Mouse (Mus musculus): ENCODE results near the gene Stip1.
"Not testable (repeated sequence)": the region's sequence is repeated elsewhere in the genome, so short reads cannot be mapped to it uniquely, and the experiment has no call there.

Stip1 gene

DNA sequence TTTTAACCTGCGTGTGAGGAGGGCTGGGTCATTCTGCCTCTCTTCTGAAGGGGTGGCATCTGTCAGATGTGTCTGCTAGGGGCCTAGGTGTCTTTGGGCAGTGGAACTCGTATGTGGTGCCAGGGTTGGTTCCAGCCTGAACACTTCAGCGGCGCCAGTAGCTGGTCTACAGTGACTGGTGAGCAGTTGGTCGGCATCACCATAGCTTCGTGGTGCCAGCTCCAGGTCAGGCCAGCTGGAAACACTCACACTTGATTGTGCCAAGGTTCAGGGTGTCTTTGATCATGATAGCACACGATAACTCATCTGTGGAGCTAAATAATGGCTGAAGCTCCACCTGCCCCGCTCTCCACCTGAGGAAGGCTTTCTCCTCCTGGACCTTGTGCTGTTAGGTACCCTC is 23.1 kb upstream of the Stip1 start:
- no peak for DNase-seq

DNA sequence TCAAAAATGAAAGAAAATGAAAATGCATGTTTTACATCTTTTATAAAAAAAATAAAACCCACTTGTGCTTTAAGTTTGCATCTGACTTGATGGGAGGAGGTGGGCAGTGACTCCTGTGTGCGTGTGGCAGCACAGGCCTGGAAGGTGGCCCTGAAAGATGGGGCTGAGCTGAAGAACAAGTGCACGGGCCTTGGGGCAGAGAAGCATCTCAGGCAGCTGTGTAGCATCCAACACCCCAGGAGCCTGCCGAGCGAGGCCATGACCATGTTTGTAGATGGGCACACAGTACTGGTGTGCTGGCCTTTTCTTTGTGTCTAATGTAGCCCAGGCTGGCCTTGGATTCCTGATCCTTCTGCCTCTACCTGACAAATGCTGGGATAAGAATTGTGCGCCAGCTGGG is 22.3 kb upstream of the Stip1 start:
- DNase-seq: no peak

DNA sequence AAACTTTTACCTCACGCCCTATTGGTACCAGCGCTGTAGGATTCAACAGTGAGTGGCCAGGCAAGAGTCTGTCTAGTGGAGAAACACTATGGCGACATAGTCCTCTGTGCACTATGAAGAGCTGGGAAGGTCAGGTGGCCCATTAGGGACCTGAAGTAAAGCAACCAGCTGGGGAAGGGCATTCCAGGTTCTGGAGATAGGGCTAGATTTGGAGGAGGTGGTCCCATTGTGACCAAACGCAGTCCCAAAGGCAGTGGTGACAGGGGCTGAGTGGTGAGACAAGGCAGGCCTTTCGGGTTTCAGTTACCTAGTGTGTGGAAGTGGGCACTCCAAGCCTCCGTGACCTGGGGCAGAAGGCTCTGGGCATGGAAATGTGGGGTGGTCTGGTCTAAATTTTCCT is 18.8 kb upstream of the Stip1 start:
- DNase-seq: no peak

- DNase-seq: peak; percentile 76
Measured at GRCm38 (mm10) chr19:7057722-7058207, 18.0 kb upstream of the Stip1 start.

GRCm38 (mm10) chr19:7057126-7057721 is 17.5 kb upstream of the Stip1 start:
- peak; percentile 65 for DNase-seq

- peak; percentile 75 for DNase-seq
Measured at GRCm38 (mm10) chr19:7056248-7057087, 16.7 kb upstream of the Stip1 start, which contains the start of gene Macrod1. Gene Macrod1, plus strand, starts transcription at chr19:7056810.

GRCm38 (mm10) chr19:7055173-7055572 is 15.4 kb upstream of the Stip1 start:
- no peak for DNase-seq

- DNase-seq: no peak
Measured at GRCm38 (mm10) chr19:7054772-7055171, 15.0 kb upstream of the Stip1 start.

DNA sequence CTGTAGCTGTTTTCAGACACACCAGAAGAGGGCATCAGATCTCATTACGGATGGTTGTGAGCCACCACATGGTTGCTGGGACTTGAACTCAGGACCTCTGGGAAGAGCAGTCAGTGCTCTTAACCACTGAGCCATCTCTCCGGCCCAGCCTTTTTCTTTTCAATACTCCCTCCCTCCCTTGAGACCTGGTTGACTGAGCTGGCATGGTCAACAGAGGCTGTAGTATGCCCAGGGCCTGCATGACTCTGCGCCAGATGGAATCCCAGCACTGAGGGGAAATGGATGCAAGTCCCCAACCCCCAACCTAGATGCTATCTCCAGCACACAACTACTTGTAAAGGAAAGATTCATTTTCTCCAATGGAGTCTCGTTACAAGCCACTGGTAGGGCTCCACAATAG is 13.6 kb upstream of the Stip1 start:
- not testable (repeated sequence) for DNase-seq

- DNase-seq: no peak
Measured at GRCm38 (mm10) chr19:7044706-7045105, 4.9 kb upstream of the Stip1 start.

DNA sequence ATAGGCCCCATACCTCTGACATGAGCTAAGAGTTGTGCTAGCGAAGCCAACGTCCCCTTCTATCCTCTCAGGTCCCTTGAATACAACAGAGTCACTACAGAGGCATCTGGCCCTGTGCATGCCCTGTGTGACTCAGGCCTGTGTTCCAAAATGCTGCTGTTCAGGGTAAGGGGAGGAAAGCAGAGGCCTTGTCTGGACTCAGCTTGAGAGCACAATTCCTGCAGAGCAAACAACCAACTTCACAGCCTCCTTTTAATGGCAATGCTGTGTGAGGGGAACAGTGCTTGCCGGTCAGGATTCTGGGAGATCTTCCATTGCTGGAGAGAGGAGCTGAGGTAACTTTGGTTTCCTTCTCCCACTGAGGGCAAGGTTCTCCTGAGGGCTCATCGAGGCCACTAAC is 4.5 kb upstream of the Stip1 start:
- DNase-seq: no peak

DNA sequence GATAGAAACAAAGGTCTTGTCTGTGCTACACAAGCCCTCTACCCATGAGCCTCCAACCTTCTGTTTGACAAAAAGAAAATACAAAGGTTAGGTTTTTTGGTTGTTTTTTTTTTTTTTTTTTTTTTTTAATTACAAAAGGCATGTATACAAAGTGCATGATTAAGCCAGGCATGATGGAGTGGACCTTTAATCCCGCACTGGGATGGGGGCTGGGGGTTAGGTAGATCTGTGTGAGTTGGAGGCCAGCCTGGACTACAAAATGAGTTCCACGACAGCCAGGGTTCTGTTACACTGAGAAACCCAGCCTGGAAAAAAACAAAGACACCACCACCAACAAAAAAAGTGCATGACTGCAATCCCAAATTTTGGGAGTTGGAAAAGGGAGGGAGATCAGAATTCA is 1.4 kb upstream of the Stip1 start:
- DNase-seq: no peak

DNA sequence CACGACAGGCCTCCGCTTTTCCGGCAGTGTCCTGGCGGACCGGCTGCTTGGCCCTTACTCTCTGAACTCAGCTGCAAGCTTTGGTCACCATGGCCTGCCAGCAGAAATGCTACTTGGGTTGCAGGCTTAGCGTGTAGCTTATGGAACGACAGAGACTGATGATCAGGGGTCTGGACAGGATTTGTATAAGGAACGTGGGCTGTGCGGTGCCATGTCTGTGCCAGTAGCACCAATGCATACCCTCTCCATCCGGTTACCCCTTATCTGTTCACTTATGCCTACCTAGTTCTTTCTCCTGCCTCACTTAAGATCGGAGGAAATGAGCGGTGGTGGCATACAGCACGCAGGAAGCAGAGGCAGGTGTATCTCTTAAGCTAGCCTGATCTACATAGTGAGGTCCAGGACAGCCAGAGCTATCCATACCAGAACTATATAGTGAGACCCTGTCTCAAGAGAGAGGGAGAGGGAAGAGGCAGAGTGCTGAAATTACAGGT is 917 bp upstream of the Stip1 start:
- DNase-seq: no peak

- peak; percentile 63 for DNase-seq
Measured at GRCm38 (mm10) chr19:7039088-7039720, 563 bp downstream of the Stip1 start.

- no peak for DNase-seq
Measured at GRCm38 (mm10) chr19:7034006-7034405, 5.8 kb downstream of the Stip1 start.

DNA sequence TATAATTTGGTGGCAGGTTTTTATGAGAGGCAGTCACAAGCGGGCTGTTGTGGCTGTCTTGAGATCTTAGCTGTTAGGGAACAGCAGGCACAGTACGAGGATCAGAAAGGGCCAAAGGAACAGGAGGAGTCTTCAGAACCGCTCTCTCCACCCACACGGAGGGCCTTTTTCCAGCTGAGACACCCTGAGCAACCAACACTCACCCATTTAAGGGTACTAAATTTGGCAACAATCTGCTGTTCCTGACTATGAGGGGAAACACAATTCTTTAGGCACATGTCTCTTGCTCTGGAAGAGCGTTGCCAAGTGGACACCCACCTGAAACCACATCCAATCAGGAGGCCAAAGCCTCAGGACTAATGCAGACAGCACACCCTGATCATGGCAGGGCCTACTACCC is 10.2 kb downstream of the Stip1 start:
- no peak for DNase-seq

- peak; percentile 60 for DNase-seq
Measured at GRCm38 (mm10) chr19:7020224-7020641, 19.5 kb downstream of the Stip1 start.

- no peak for DNase-seq
Measured at GRCm38 (mm10) chr19:7019191-7019590, 20.6 kb downstream of the Stip1 start, which contains the start of gene Fermt3. Gene Fermt3, minus strand, starts transcription at chr19:7019469.

- DNase-seq: no peak
Measured at GRCm38 (mm10) chr19:7018546-7018945, 21.2 kb downstream of the Stip1 start.

DNA sequence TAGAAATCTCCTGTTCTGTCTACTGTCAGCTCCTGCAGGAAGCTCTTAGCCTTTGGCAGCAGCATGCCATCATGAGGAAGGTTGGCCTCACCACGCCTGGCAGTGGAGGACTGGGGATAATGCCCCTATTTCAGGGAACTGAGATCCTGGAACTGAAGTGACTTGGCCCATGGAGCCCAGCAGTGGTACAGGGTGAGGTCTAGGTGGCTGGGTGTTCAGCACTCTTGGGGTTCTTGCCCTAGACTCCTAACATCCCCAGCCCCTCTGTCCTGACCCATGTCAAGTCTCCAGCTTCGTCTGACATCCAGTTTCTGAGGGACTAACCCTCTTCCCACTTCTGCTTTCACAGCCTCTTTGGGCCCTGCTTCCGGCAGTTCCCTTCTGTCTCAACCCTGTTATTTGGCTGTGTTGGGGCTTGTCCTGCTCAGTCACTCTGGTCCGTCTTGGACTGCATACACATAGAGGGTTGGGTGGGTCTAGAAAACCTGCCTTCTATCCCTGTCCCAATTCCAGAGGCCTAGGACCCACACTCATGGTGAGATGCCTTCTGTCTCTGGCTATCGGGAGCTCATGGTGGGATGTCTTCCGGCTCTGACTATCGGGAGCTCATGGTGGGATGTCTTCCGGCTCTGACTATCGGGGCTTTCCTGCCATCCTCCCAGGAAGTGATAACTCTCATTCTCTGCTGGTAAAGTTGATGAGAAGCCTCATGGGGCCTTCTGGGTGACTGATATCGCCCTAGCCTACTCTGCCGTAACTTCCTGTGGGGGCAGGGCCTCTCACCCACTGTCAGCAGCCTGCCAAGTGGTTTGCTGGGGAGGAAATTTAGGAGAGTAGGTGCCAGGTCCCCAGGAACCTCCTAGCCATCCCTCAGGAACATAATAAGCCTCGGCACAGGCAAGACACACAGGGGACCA is 22.0 kb downstream of the Stip1 start:
- DNase-seq: no peak

DNA sequence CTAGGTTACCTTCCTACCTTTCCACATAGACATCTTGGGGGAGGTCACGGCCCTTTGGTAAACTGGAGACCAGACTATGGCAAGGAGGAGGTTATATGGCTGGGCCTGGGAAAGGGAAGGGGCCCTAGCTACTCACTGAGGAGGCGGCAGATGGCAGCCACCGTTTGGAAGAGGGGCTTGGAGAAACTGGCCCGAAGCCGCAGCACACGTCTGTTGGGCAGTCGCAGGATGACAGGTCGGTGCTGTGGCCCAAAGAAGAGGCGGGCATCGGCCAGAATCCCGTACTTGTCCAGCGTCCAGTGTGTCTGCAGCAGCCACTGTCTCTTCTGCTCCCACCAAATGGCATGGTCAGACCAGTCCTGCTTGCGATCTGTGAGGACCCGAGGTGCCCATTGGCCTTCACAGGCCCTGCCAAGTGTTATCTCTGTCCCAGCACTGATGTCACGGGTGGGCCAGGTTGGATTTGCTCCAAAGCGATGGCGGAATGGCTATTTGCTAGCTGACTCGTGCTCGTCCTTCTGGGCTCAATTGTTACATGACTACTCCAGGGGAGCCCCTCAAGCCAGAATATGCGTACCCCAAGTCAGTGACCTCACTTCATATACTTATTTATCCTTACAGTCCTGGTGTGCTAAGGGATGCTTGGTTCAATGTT is 25.2 kb downstream of the Stip1 start:
- DNase-seq: no peak

DNA sequence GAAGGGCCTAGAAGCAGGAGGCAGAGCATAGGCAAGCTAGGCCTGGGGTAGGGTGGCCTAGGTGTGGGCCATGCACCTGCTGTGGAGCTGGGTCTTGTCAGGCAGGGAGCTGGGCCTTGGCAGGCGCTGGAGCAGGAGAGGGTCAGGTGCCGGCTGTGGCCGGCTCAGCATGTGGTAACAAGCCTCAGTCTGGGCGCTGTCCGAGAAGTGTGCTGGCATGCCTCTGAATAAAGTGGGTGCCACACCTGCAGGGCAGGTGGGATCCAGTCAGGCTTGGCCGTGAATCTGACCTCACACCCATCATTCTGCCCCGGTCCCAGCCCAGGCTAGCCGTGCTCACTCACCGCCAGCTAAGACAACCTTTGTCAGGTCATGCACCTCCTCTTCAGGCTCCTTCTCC is 25.8 kb downstream of the Stip1 start:
- DNase-seq: no peak

Data from cerebellum, adult 8-10 months (tissue).